Mouse (Mus musculus) ES-Bruce4 (cell line): ENCODE measurements around the gene Zbtb9. TPM values are rescaled to one million over a fixed set of nuclear protein-coding genes. Genes with fewer than 3 reads are reported as not detected.

Experiments used
- H3K27ac ChIP-seq: 2 replicates; pipeline ENCODE4 v1.5.1; 2012; ENCODE audit warnings: low read length, inconsistent platforms; ENCODE audit not compliant: insufficient read depth
- H3K27me3 ChIP-seq: 2 replicates; pipeline ENCODE4 v1.6.1; 2012; ENCODE audit warnings: mild to moderate bottlenecking, low read length, inconsistent platforms; ENCODE audit not compliant: control insufficient read depth, poor library complexity, insufficient read depth, severe bottlenecking
- H3K36me3 ChIP-seq: 2 replicates; pipeline ENCODE4 v1.6.1; 2012; ENCODE audit warnings: inconsistent platforms, mild to moderate bottlenecking, low read length, moderate library complexity; ENCODE audit not compliant: control insufficient read depth, poor library complexity, insufficient read depth, severe bottlenecking
- H3K4me1 ChIP-seq: one replicate; pipeline ENCODE4 v1.8.1; 2011; ENCODE audit warnings: low read length; ENCODE audit not compliant: control insufficient read depth, insufficient read depth
- H3K4me3 ChIP-seq: 2 replicates; pipeline ENCODE4 v1.5.1; 2011; ENCODE audit warnings: low read depth, mild to moderate bottlenecking, low read length
- H3K9ac ChIP-seq: 2 replicates; pipeline ENCODE4 v1.6.1; 2012; ENCODE audit warnings: low read depth, mild to moderate bottlenecking, inconsistent platforms; ENCODE audit not compliant: poor library complexity, severe bottlenecking
- H3K9me3 ChIP-seq: replicated peaks from 2 replicates; pipeline ENCODE4 v1.6.1; 2012; ENCODE audit warnings: mild to moderate bottlenecking, low read length, inconsistent platforms; ENCODE audit not compliant: control insufficient read depth, poor library complexity, insufficient read depth, severe bottlenecking
- CTCF ChIP-seq: IDR thresholded peaks from one replicate; pipeline ENCODE4 v1.8.1; 2011; ENCODE audit warnings: low read depth, low read length
- EP300 ChIP-seq: IDR thresholded peaks from 2 replicates; pipeline ENCODE4 v1.6.1; 2011; ENCODE audit warnings: low read depth, low read length; ENCODE audit not compliant: insufficient read depth
- POLR2A ChIP-seq: IDR thresholded peaks from one replicate; pipeline ENCODE4 v1.8.1; 2011; ENCODE audit warnings: low read length; ENCODE audit not compliant: insufficient read depth
- polyA plus RNA-seq: library from polyadenylated mRNA; stranded (reverse); fragments of >200 nt; gene quantifications from 2 replicates; pipeline ENCODE4 v1.2.4, GENCODE M21; 2011; ENCODE audit warnings: low read depth; ENCODE audit not compliant: missing spikeins, insufficient read depth, insufficient read length

Zbtb9 gene
- polyA plus RNA-seq, 1 experiment: 12.4 TPM

- Histone ChIP-seq H3K27me3 (no peaks in the 10 kb centered on the region; the same call in 1 of the 2 replicates), H3K4me3 (peak overlapping the region; percentile 81), H3K9ac (peak overlapping the region; percentile 64), H3K27ac (no peak overlapping the region), H3K36me3 (no peaks in the 10 kb centered on the region), H3K9me3 (no peaks in the 10 kb centered on the region), H3K4me1 (no peaks in the 10 kb centered on the region)
- TF ChIP-seq CTCF (no peak), EP300 (no peak), POLR2A (no peak)
These were observed 27.0 kb upstream of the Zbtb9 start for GRCm38 (mm10) chr17:26945824-26946495.

- no peaks in the 10 kb centered on the region for H3K9me3 ChIP-seq
- H3K27me3 ChIP-seq: no peaks in the 10 kb centered on the region; the same call in 1 of the 2 replicates
- H3K9ac ChIP-seq: peak overlapping the region; percentile 64
- no peak overlapping the region for H3K27ac ChIP-seq
- TF ChIP-seq CTCF (peak; percentile 13), POLR2A (no peak)
- H3K4me3 ChIP-seq: peak overlapping the region; percentile 81
- H3K36me3 ChIP-seq: no peaks in the 10 kb centered on the region
- peaks cover 1% of the 10 kb centered on the region for H3K4me1 ChIP-seq
These were observed 26.4 kb upstream of the Zbtb9 start for GRCm38 (mm10) chr17:26946567-26946966.

- no peaks in the 10 kb centered on the region for H3K36me3 ChIP-seq
- TF ChIP-seq CTCF (no peak), EP300 (no peak), POLR2A (no peak)
- H3K9me3 ChIP-seq: no peaks in the 10 kb centered on the region
- no peaks in the 10 kb centered on the region; the same call in 1 of the 2 replicates for H3K27me3 ChIP-seq
- H3K4me1 ChIP-seq: peaks cover 1% of the 10 kb centered on the region
- no peak overlapping the region for H3K27ac ChIP-seq
- H3K4me3 ChIP-seq: no peak overlapping the region
- H3K9ac ChIP-seq: peak overlapping the region; percentile 64; the same call in 1 of the 2 replicates
These were observed 25.5 kb upstream of the Zbtb9 start for GRCm38 (mm10) chr17:26947231-26948100.

- Histone ChIP-seq H3K27me3 (no peaks in the 10 kb centered on the region; the same call in 1 of the 2 replicates), H3K27ac (no peak overlapping the region), H3K4me1 (peaks cover 1% of the 10 kb centered on the region), H3K9ac (peak overlapping the region; percentile 71), H3K9me3 (no peaks in the 10 kb centered on the region), H3K36me3 (no peaks in the 10 kb centered on the region), H3K4me3 (peak overlapping the region; percentile 72)
- TF ChIP-seq CTCF (no peak), EP300 (no peak), POLR2A (no peak)
These were observed 24.5 kb upstream of the Zbtb9 start for GRCm38 (mm10) chr17:26948316-26949050.

- Histone ChIP-seq H3K9me3 (no peaks in the 10 kb centered on the region), H3K4me1 (peaks cover 1% of the 10 kb centered on the region), H3K9ac (peak overlapping the region; percentile 71), H3K27ac (no peak overlapping the region), H3K27me3 (no peaks in the 10 kb centered on the region; the same call in 1 of the 2 replicates), H3K36me3 (no peaks in the 10 kb centered on the region), H3K4me3 (peak overlapping the region; percentile 39; the same call in 1 of the 2 replicates)
- TF ChIP-seq CTCF (no peak), EP300 (no peak), POLR2A (no peak)
These were observed 23.9 kb upstream of the Zbtb9 start for GRCm38 (mm10) chr17:26949051-26949577.
